Mouse (Mus musculus): ENCODE data around the gene Gfra1. TPM values are rescaled to one million over a fixed set of nuclear protein-coding genes. Genes with fewer than 3 reads are reported as not detected.

Gene Gfra1
- polyA plus RNA-seq, 1 experiment from 2014 or later, result 16.7 TPM

DNA sequence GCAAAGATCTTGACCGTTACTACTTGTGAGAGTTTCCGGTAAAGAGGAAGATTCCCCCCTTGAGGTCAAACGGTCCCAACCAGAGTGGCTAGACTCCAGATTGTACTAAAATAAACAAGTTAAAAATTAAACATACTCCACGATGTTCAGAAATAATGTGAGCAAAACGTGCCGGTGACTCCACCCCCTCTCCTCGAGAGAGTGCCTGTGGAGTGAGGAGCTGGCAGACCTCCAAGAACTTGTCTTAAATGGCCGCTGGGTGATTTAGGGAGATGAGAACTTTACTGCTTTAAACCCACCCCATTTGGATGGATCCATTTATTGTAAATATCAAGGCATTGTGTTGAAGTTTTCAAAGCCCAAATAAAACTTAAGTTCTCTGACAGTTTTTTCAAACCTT lies 42.4 kb downstream of the Gfra1 start:
- no peaks in the 10 kb centered on the region for H3K27me3 ChIP-seq
- no peak overlapping the region for H3K4me2 ChIP-seq
- no peaks in the 10 kb centered on the region for H3K36me3 ChIP-seq (replicated peaks)
- WGBS, result 46% methylated on average over 8 of the region's 8 CpGs
- no peak overlapping the region for H3K27ac ChIP-seq
- H3K9me3 ChIP-seq, result no peaks in the 10 kb centered on the region
- no peaks in the 10 kb centered on the region for H3K4me1 ChIP-seq
- no peak overlapping the region for H3K4me3 ChIP-seq (replicated peaks)
- no peak overlapping the region for H3K9ac ChIP-seq
- ATAC-seq (ENCODE audit: low FRiP score), result no peak

DNA sequence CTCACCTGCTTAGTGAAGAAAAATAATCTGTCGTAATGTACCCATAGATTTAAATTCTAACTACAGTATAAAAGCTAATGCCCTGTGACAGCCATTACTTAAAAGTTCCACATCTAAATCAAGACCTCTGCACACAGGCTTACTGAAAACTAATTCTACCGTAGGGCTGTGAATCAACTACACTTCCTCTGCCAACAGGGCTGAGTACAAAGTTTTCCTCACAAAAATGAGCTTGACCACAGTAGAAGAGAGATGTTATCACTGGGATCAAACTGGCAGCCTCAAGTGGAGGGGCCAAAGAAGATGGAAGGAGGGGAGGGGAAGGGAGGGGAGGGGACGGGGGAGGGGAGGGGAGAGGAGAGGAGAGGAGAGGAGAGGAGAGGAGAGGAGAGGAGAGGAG lies 42.9 kb downstream of the Gfra1 start:
- 85% methylated on average over 2 of the region's 3 CpGs for WGBS
- Histone ChIP-seq H3K4me2 (no peak overlapping the region), H3K27me3 (no peaks in the 10 kb centered on the region), H3K27ac (no peak overlapping the region), H3K9me3 (no peaks in the 10 kb centered on the region), H3K4me1 (no peaks in the 10 kb centered on the region), H3K9ac (no peak overlapping the region), H3K4me3 (replicated peaks) (no peak overlapping the region), H3K36me3 (replicated peaks) (no peaks in the 10 kb centered on the region)
- no peak for ATAC-seq (ENCODE audit: low FRiP score)

DNA sequence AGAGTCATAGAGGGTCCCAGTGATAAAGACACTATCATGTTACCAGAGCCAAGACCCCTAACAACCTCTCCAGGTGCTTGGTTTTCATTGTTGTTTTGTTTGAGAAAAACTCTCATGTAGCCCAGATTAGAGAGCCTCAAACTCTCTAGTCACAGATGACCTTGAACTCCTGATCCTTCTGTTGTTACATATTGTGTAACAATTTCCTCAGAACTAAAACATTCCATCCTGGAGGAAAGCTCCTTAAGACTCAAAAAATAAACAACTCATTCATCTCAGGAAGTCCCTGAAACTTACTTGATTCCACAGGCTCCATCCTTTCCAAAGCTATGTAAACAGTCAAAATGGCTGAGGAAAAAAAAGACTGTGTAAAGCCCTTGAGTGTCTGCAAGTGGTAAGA lies 49.0 kb downstream of the Gfra1 start:
- Histone ChIP-seq H3K9ac (no peak overlapping the region), H3K36me3 (replicated peaks) (no peaks in the 10 kb centered on the region)
- ATAC-seq (ENCODE audit: low FRiP score), result no peak

DNA sequence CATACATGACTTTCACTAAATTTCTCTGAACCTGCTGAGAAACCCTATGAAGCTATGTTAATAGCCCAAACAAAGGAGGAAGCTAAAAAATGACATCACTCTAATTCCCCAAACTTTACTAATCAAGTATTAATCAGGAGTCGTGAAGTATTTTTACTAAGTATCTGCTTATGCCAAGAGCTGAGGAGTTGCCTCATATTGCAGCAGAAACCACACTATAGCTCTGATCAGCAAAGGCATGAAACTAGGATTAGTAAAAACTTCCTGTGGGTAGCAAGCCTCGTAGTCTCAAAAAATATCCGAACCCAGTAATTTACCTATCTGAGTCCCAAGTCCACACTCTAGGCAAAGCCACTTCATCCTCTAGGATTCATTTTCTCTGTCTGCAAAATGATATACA lies 55.5 kb downstream of the Gfra1 start:
- Histone ChIP-seq H3K4me1 (peaks cover 14% of the 10 kb centered on the region), H3K4me3 (replicated peaks) (no peak overlapping the region), H3K36me3 (replicated peaks) (no peaks in the 10 kb centered on the region), H3K4me2 (no peak overlapping the region), H3K9ac (no peak overlapping the region), H3K27ac (no peak overlapping the region), H3K9me3 (no peaks in the 10 kb centered on the region), H3K27me3 (no peaks in the 10 kb centered on the region)
- ATAC-seq (ENCODE audit: low FRiP score), result no peak
- WGBS, result 87% methylated on average over 3 of the region's 3 CpGs

More for the DNA sequence above, 49.0 kb downstream of the Gfra1 start:
- Histone ChIP-seq H3K4me3 (replicated peaks) (no peak overlapping the region), H3K9me3 (no peaks in the 10 kb centered on the region), H3K4me1 (no peaks in the 10 kb centered on the region; the same call in 1 of the 2 replicates), H3K4me2 (no peak overlapping the region), H3K27ac (no peak overlapping the region), H3K27me3 (no peaks in the 10 kb centered on the region)

DNA sequence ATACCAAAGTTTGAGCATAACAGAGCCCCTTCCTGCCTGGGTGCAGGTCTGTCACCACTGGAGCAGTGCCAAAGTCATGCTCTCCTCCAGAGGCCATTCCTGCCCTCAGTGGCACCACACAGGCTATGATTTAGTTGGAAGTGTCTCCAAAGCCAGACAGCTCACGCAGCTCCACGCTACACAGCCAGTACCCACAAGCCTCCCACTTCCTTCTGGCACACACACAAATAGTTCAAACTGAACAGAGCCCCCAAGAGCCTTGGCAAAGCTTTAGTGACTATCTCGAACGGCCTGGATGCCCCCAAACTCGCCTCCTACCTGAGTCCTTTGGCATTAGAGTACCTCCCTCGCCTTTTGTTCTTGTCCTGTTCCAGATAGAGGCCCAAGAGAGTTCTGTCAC lies 56.5 kb downstream of the Gfra1 start:
- no peak overlapping the region for H3K4me3 ChIP-seq (replicated peaks)
- peaks cover 14% of the 10 kb centered on the region for H3K4me1 ChIP-seq
- H3K36me3 ChIP-seq (replicated peaks), result no peaks in the 10 kb centered on the region
- no peaks in the 10 kb centered on the region for H3K9me3 ChIP-seq
- H3K27ac ChIP-seq, result no peak overlapping the region
- no peaks in the 10 kb centered on the region for H3K27me3 ChIP-seq
- no peak overlapping the region for H3K9ac ChIP-seq
- WGBS, result 78% methylated on average over 6 of the region's 6 CpGs
- no peak overlapping the region for H3K4me2 ChIP-seq
- no peak for ATAC-seq (ENCODE audit: low FRiP score)

DNA sequence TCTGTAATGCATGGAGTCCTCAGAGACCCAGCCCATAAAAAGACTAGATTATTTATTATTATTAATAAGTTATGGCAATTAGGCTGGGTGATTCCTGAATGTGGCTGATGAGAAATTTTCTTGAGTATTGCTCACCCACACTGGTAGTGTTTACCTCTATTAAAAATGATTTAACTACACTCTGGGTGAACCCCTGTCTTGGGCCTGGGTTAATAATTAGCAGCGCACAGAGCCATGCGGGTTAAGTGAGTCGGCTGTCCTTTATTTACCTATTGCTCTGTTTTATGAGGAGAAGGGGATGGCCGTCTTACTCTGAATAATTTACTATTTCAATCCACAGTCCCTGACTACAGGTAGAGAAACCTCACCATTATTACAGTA lies 59.1 kb downstream of the Gfra1 start:
- no peaks in the 10 kb centered on the region for H3K36me3 ChIP-seq (replicated peaks)
- H3K9me3 ChIP-seq, result no peaks in the 10 kb centered on the region
- H3K4me2 ChIP-seq, result no peak overlapping the region
- 65% methylated on average over 4 of the region's 4 CpGs for WGBS
- no peaks in the 10 kb centered on the region for H3K27me3 ChIP-seq
- peak; percentile 17; the same call in 1 of the 2 replicates for ATAC-seq (ENCODE audit: low FRiP score)
- no peak overlapping the region for H3K9ac ChIP-seq
- peaks cover 14% of the 10 kb centered on the region for H3K4me1 ChIP-seq
- H3K4me3 ChIP-seq (replicated peaks), result no peak overlapping the region
- H3K27ac ChIP-seq, result no peak overlapping the region

DNA sequence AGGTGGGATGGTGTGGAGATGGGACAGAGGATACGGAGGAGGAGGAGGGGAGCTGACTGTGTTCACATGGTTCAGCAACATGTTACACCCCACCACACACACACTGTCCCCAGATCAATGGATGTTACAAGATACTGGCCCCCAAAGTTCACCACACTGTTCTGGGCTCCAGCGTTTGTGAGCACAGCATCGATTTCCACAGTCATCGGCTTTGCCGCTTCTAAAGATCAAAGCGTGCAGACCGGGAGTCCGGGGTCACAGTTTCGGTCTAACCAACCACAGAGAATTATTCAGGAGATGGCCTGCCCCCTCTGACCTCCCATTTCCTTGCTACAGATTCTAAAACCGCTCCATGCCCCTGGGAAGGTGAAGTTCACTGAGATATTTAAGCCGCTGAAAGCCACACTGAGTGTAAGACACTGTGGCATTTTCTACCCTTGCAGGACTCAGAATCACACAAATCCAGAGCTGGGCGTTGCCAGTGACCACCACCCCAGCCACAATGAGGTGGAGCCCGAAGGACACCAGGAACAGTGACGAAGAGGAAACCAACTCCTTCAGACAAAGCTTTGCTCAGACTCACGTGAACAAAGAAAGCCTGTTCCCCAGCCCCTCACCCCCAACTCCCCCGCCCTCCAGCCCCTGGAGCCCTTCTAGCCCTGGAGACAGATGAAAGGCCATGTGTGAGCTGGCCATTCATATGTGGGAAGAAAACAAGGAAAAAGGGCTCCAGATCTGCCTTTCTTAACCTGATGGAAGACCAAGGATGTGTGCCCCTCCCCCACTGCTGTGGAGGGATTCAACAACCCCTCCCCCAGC lies 59.7 kb downstream of the Gfra1 start:
- Histone ChIP-seq H3K4me2 (no peak overlapping the region; the same call in 1 of the 2 replicates), H3K36me3 (replicated peaks) (no peaks in the 10 kb centered on the region), H3K9ac (no peak overlapping the region), H3K4me3 (replicated peaks) (no peak overlapping the region), H3K4me1 (peaks cover 14% of the 10 kb centered on the region), H3K9me3 (no peaks in the 10 kb centered on the region), H3K27ac (0 out of 2 replicates have a peak overlapping the region, but pooled peaks have one; percentile 13), H3K27me3 (no peaks in the 10 kb centered on the region)
- ATAC-seq (ENCODE audit: low FRiP score), result 0 out of 2 replicates have a peak, but pooled peaks have one; percentile 20
- 58% methylated on average over 16 of the region's 16 CpGs for WGBS

DNA sequence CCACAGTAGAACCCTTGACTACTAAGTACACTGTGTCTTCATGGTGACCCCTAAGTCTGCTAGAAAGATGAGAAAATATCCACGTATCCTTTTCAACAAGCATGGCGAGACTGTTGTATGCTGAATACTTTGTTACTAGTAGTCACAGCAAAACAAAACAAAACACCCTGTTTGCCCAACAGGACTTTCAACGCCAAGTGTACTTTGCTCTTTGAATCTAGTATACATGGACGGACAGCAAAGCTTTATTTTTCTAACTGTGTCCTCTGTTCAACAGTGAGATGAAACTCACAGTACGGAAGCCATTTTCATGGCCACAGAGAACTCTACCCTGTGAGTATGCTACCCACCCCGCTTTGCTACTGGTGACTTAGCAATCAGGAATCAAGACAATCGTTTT lies 62.6 kb downstream of the Gfra1 start:
- H3K9me3 ChIP-seq, result no peaks in the 10 kb centered on the region
- 91% methylated on average over 7 of the region's 7 CpGs for WGBS
- H3K4me1 ChIP-seq, result peaks cover 27% of the 10 kb centered on the region
- H3K4me3 ChIP-seq (replicated peaks), result no peak overlapping the region
- no peaks in the 10 kb centered on the region for H3K27me3 ChIP-seq
- no peak for ATAC-seq (ENCODE audit: low FRiP score)
- no peak overlapping the region for H3K4me2 ChIP-seq
- no peak overlapping the region for H3K9ac ChIP-seq
- no peaks in the 10 kb centered on the region for H3K36me3 ChIP-seq (replicated peaks)
- no peak overlapping the region for H3K27ac ChIP-seq

DNA sequence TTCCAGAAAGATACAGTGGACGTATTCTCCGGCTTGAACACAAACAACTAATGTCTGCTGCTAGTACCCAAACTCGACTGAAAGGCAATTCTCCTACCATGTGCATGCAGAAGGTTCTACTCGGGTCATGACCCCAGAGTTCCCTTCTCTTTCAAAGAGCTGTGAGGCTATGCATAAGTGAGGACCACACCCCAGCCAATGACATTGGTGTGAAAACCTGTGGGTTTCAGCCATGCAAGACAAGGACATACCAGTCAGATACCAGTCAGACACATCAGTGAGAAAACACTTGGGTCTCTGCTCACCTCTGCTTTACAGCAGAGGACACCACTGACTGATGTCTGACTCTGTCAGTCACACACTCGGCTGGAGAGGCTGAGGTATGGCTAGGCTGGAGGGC lies 63.9 kb downstream of the Gfra1 start:
- H3K27ac ChIP-seq, result no peak overlapping the region
- H3K9ac ChIP-seq, result no peak overlapping the region
- H3K4me1 ChIP-seq, result peaks cover 27% of the 10 kb centered on the region
- no peak for ATAC-seq (ENCODE audit: low FRiP score)
- no peak overlapping the region for H3K4me3 ChIP-seq (replicated peaks)
- no peaks in the 10 kb centered on the region for H3K27me3 ChIP-seq
- H3K9me3 ChIP-seq, result no peaks in the 10 kb centered on the region
- H3K36me3 ChIP-seq (replicated peaks), result no peaks in the 10 kb centered on the region
- 90% methylated on average over 5 of the region's 5 CpGs for WGBS
- H3K4me2 ChIP-seq, result no peak overlapping the region

DNA sequence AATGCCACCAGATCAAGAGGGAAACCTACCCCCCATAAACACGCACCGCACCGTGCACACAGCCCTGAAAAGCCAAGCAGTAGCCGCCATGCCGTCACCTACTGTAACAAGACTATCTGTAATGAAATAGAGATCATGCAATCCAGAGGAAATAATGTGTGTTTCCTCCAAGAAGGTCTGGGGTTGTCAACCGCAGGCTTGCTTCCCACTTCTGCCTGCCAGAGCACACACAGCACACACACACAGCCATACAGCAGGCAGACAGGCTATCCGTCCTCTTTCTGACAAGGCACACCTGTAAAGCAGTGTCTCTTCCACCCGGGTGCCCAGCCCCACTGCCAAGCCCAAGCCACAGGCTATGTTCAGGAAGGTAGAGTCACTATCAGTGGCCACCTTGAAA lies 66.2 kb downstream of the Gfra1 start:
- WGBS, result 95% methylated on average over 8 of the region's 8 CpGs
- Histone ChIP-seq H3K9me3 (no peaks in the 10 kb centered on the region), H3K36me3 (replicated peaks) (no peaks in the 10 kb centered on the region), H3K4me2 (no peak overlapping the region), H3K27me3 (no peaks in the 10 kb centered on the region), H3K27ac (0 out of 2 replicates have a peak overlapping the region, but pooled peaks have one; percentile 27), H3K9ac (no peak overlapping the region), H3K4me3 (replicated peaks) (no peak overlapping the region), H3K4me1 (peaks cover 14% of the 10 kb centered on the region)
- no peak for ATAC-seq (ENCODE audit: low FRiP score)

DNA sequence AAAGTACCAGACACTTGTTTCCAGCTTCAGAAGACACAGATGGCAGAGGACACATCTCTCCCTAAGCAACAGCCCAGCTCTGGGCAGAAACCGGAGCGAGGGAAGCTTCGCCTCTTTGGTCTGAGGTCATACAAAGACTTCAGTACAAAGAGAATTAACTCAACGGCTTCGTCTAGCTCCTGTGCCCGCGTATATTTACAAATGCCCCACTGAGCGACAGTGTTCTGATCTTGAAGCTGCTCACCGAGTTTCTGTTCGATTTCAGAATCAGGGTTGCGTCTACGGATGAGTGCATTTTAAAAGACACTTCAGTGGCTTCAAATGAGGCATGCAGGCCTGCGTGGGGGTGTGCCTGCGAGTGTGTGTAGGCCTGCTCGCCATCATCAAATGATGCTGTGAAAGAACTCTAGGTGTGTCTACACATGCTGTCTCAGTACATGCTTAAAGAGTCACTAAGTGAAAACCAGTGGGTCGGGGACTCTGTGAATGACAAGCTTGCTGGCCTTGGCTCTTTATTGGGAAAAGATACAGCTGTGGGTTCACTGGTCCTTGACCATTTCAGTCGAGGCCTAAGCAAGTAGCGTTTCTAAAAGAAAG lies 66.8 kb downstream of the Gfra1 start:
- 51% methylated on average over 18 of the region's 18 CpGs for WGBS
- Histone ChIP-seq H3K27ac (0 out of 2 replicates have a peak overlapping the region, but pooled peaks have one; percentile 27), H3K4me3 (replicated peaks) (no peak overlapping the region), H3K36me3 (replicated peaks) (no peaks in the 10 kb centered on the region), H3K4me1 (peaks cover 14% of the 10 kb centered on the region), H3K9ac (no peak overlapping the region), H3K27me3 (no peaks in the 10 kb centered on the region), H3K9me3 (no peaks in the 10 kb centered on the region), H3K4me2 (no peak overlapping the region)
- ATAC-seq (ENCODE audit: low FRiP score), result peak; percentile 46; the same call in 1 of the 2 replicates

DNA sequence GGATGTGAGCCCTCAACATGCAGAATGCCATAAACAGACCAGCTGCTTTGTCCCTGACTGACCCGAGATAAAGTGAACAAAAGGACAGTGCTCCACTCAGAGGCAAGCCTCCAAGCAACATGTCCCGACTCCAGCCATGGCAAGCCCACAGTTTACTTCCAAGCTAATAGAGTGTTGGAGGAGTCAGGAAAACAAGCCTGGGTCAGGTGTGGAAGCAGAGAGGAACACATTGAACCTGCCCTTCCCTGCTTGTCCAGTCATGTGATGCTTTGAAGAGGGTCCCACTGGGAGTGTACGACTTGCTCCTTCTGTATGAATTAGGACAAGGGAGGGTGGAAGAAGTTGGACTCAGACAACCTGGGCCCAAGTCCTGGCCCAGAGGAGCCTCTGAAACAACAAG lies 72.4 kb downstream of the Gfra1 start:
- Histone ChIP-seq H3K4me3 (replicated peaks) (no peak overlapping the region), H3K4me2 (no peak overlapping the region), H3K27ac (no peak overlapping the region), H3K36me3 (replicated peaks) (no peaks in the 10 kb centered on the region), H3K9me3 (no peaks in the 10 kb centered on the region), H3K27me3 (no peaks in the 10 kb centered on the region), H3K9ac (no peak overlapping the region), H3K4me1 (peaks cover 9% of the 10 kb centered on the region)
- 67% methylated on average over 3 of the region's 3 CpGs for WGBS
- ATAC-seq (ENCODE audit: low FRiP score), result no peak

DNA sequence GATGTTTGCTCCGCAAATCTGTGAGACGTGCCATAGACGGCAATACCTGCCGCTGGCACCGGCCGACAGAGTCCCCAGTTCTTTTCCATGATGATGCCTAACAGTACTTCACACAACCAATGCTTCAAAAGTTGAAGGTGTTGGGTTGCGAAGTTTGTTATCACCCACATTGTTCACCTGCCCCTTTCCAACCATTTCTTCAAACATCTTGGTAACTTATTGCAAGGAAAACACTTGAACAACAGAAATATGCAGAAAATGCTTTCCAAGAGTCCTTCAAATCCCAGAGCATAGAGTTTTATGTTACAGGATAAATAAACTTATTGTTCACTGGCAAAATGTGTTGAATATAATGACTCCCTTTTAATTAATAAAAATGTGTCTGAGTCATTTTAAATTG lies 73.2 kb downstream of the Gfra1 start:
- H3K9ac ChIP-seq, result no peak overlapping the region
- H3K4me3 ChIP-seq (replicated peaks), result no peak overlapping the region
- no peak overlapping the region for H3K27ac ChIP-seq
- no peaks in the 10 kb centered on the region for H3K36me3 ChIP-seq (replicated peaks)
- no peak overlapping the region for H3K4me2 ChIP-seq
- 96% methylated on average over 7 of the region's 7 CpGs for WGBS
- no peaks in the 10 kb centered on the region for H3K27me3 ChIP-seq
- H3K9me3 ChIP-seq, result no peaks in the 10 kb centered on the region
- no peak for ATAC-seq (ENCODE audit: low FRiP score)
- H3K4me1 ChIP-seq, result peaks cover 8% of the 10 kb centered on the region; the same call in 1 of the 2 replicates
